Mouse (Mus musculus) myocyte (in vitro differentiated cells): Measurements from ENCODE around the gene Bst2. TPM values are rescaled to one million over a fixed set of nuclear protein-coding genes. Genes with fewer than 3 reads are reported as not detected.

ENCODE experiments used
- H3K27me3 ChIP-seq: one replicate; pipeline ENCODE4 v1.6.1; 2011; ENCODE audit not compliant: control insufficient read depth, insufficient read depth, insufficient read length
- H3K36me3 ChIP-seq: one replicate; pipeline ENCODE4 v1.6.1; 2011; ENCODE audit not compliant: control insufficient read depth, insufficient read depth
- H3K4me2 ChIP-seq: one replicate; pipeline ENCODE4 v1.6.1; 2011; ENCODE audit warnings: low read depth, control low read depth
- H3K4me3 ChIP-seq: one replicate; pipeline ENCODE4 v1.5.1; 2011; ENCODE audit warnings: mild to moderate bottlenecking, control low read depth, moderate library complexity
- H3K79me2 ChIP-seq: one replicate; pipeline ENCODE4 v1.6.1; 2011; ENCODE audit not compliant: control insufficient read depth, insufficient read depth
- H3ac ChIP-seq: one replicate; pipeline ENCODE4 v1.6.1; 2011; ENCODE audit not compliant: control insufficient read depth, insufficient read length
- CEBPB ChIP-seq: IDR thresholded peaks from 2 replicates; pipeline ENCODE4 v1.6.1; 2011; ENCODE audit warnings: mild to moderate bottlenecking, moderate library complexity; ENCODE audit not compliant: poor library complexity, insufficient read depth, severe bottlenecking
- E2F4 ChIP-seq: IDR thresholded peaks from one replicate; pipeline ENCODE4 v1.6.1; 2011; ENCODE audit warnings: mild to moderate bottlenecking, control low read depth, moderate library complexity; ENCODE audit not compliant: insufficient read depth
- MAX ChIP-seq: IDR thresholded peaks from one replicate; pipeline ENCODE4 v1.6.1; 2011; ENCODE audit warnings: low read depth, mild to moderate bottlenecking, control low read depth
- MYOD1 ChIP-seq, 3 experiments: IDR thresholded peaks; one replicate each; pipeline ENCODE4 v1.6.1; 2011; ENCODE audit warnings: control low read depth in 2 of 3, low read depth in 2 of 3, mild to moderate bottlenecking in 2 of 3, moderate library complexity in 1 of 3; ENCODE audit not compliant: insufficient read length in 2 of 3, control insufficient read depth in 1 of 3
- MYOG ChIP-seq, 3 experiments: IDR thresholded peaks; one replicate each; pipeline ENCODE4 v1.6.1; 2011; ENCODE audit warnings: control low read depth in 2 of 3, low read depth in 2 of 3, mild to moderate bottlenecking in 2 of 3; ENCODE audit not compliant: insufficient read length in 2 of 3, control insufficient read depth in 1 of 3, insufficient read depth in 1 of 3
- POLR2A ChIP-seq: IDR thresholded peaks from one replicate; pipeline ENCODE4 v1.6.1; 2011; ENCODE audit warnings: low read depth, mild to moderate bottlenecking, control low read depth, moderate library complexity; ENCODE audit not compliant: insufficient read length
- POLR2AphosphoS2 ChIP-seq: IDR thresholded peaks from one replicate; pipeline ENCODE4 v1.6.1; 2011; ENCODE audit warnings: low read depth, control low read depth; ENCODE audit not compliant: insufficient read length
- REST ChIP-seq: IDR thresholded peaks from one replicate; pipeline ENCODE4 v1.6.1; 2011; ENCODE audit warnings: mild to moderate bottlenecking, control low read depth, moderate library complexity; ENCODE audit not compliant: insufficient read depth, insufficient read length
- SRF ChIP-seq: IDR thresholded peaks from one replicate; pipeline ENCODE4 v1.6.1; 2011; ENCODE audit warnings: low read depth; ENCODE audit not compliant: control insufficient read depth, insufficient read length
- TCF12 ChIP-seq: IDR thresholded peaks from one replicate; pipeline ENCODE4 v1.6.1; 2011; ENCODE audit warnings: mild to moderate bottlenecking, control low read depth; ENCODE audit not compliant: poor library complexity, insufficient read depth, severe bottlenecking
- TCF3 ChIP-seq: IDR thresholded peaks from one replicate; pipeline ENCODE4 v1.6.1; 2011; ENCODE audit warnings: low read depth, control low read depth; ENCODE audit not compliant: insufficient read length
- USF1 ChIP-seq: IDR thresholded peaks from one replicate; pipeline ENCODE4 v1.6.1; 2011; ENCODE audit warnings: low read depth, mild to moderate bottlenecking, control low read depth, moderate library complexity
- polyA plus RNA-seq: library from polyadenylated mRNA; unstranded; fragments of >200 nt; fragmentation: generic; extraction: Trizol; gene quantifications from one replicate; pipeline ENCODE4 v1.2.1, GENCODE M21; 2012; ENCODE audit warnings: missing spikeins

The Bst2 gene
- polyA plus RNA-seq, 1 experiment, result 33.9 TPM

- Histone ChIP-seq H3K79me2 (no peaks in the 10 kb centered on the region), H3K36me3 (no peaks in the 10 kb centered on the region), H3ac (no peak overlapping the region), H3K4me3 (no peak overlapping the region), H3K27me3 (no peaks in the 10 kb centered on the region), H3K4me2 (no peak overlapping the region)
- no peak for TF ChIP-seq MAX
- TF ChIP-seq CEBPB, result no peak
- no peak for TF ChIP-seq TCF12
- TF ChIP-seq MYOD1 (IDR thresholded peaks at IDR 0.05; ENCODE audit: control insufficient read depth in 1 of 3, insufficient read length in 2 of 3, low read depth in 2 of 3), result no peak
- TF ChIP-seq REST, result no peak
- TF ChIP-seq TCF3, result no peak
- no peak for TF ChIP-seq POLR2AphosphoS2
- no peak for TF ChIP-seq USF1
- TF ChIP-seq E2F4, result no peak
- TF ChIP-seq MYOG (IDR thresholded peaks at IDR 0.05; ENCODE audit: control insufficient read depth in 1 of 3, insufficient read depth in 1 of 3, insufficient read length in 2 of 3, low read depth in 2 of 3), result no peak
- TF ChIP-seq POLR2A, result no peak
- TF ChIP-seq SRF, result no peak
Measured at GRCm38 (mm10) chr8:71498816-71499690, 38.2 kb downstream of the Bst2 start.

GRCm38 (mm10) chr8:71497881-71498501 lies 39.3 kb downstream of the Bst2 start:
- Histone ChIP-seq H3K79me2 (no peaks in the 10 kb centered on the region), H3K4me2 (peak overlapping the region; percentile 62), H3K27me3 (no peaks in the 10 kb centered on the region), H3K4me3 (no peak overlapping the region), H3ac (no peak overlapping the region), H3K36me3 (no peaks in the 10 kb centered on the region)
- TF ChIP-seq E2F4 (no peak), MYOD1 (IDR thresholded peaks at IDR 0.05; ENCODE audit: control insufficient read depth in 1 of 3, insufficient read length in 2 of 3, low read depth in 2 of 3) (peak in 2 of 3 experiments; percentile 54 to 81), MYOG (IDR thresholded peaks at IDR 0.05; ENCODE audit: control insufficient read depth in 1 of 3, insufficient read depth in 1 of 3, insufficient read length in 2 of 3, low read depth in 2 of 3) (peak in 2 of 3 experiments; percentile 44 to 75), POLR2AphosphoS2 (peak; percentile 83)

- H3K27me3 ChIP-seq, result no peaks in the 10 kb centered on the region
- no peak overlapping the region for H3ac ChIP-seq
- peak overlapping the region; percentile 62 for H3K4me2 ChIP-seq
- H3K36me3 ChIP-seq, result no peaks in the 10 kb centered on the region
- TF ChIP-seq SRF (no peak), POLR2A (no peak), POLR2AphosphoS2 (peak; percentile 27)
- no peaks in the 10 kb centered on the region for H3K79me2 ChIP-seq
- H3K4me3 ChIP-seq, result no peak overlapping the region
Measured at GRCm38 (mm10) chr8:71497077-71497645, 40.1 kb downstream of the Bst2 start.

GRCm38 (mm10) chr8:71496481-71496880 lies 40.8 kb downstream of the Bst2 start:
- Histone ChIP-seq H3ac (no peak overlapping the region), H3K79me2 (no peaks in the 10 kb centered on the region), H3K36me3 (no peaks in the 10 kb centered on the region), H3K27me3 (no peaks in the 10 kb centered on the region), H3K4me3 (no peak overlapping the region), H3K4me2 (peak overlapping the region; percentile 62)
- TF ChIP-seq MYOD1 (IDR thresholded peaks at IDR 0.05; ENCODE audit: control insufficient read depth in 1 of 3, insufficient read length in 2 of 3, low read depth in 2 of 3) (peak in 2 of 3 experiments; percentile 2 to 22), POLR2A (peak; percentile 35), CEBPB (no peak), USF1 (no peak), MYOG (IDR thresholded peaks at IDR 0.05; ENCODE audit: control insufficient read depth in 1 of 3, insufficient read depth in 1 of 3, insufficient read length in 2 of 3, low read depth in 2 of 3) (no peak), TCF3 (no peak), POLR2AphosphoS2 (peak; percentile 52), TCF12 (no peak), E2F4 (no peak)

DNA sequence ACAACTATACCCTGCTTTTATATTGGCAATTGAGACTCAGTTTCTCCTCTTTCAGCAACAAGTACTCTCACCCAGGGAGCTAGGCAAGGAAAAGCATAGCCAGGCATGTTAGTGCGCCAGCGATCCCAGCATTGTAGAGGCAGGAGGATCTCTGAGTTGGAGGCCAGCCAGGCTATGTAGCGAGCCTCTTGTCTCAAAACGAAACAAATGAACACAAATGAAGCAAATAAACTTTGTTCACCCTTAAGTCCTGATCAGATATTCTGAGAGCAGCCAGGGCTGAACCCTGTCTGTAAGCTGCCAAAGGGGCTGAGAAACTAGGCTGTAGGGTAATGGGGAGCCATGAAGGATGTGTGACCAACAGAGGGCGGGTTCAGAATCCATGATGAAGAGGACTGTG lies 41.4 kb downstream of the Bst2 start:
- TF ChIP-seq TCF3 (no peak), TCF12 (no peak), E2F4 (no peak), POLR2AphosphoS2 (no peak), USF1 (no peak), MYOD1 (IDR thresholded peaks at IDR 0.05; ENCODE audit: control insufficient read depth in 1 of 3, insufficient read length in 2 of 3, low read depth in 2 of 3) (no peak), CEBPB (no peak), SRF (no peak), REST (no peak), MYOG (IDR thresholded peaks at IDR 0.05; ENCODE audit: control insufficient read depth in 1 of 3, insufficient read depth in 1 of 3, insufficient read length in 2 of 3, low read depth in 2 of 3) (no peak), MAX (no peak), POLR2A (no peak)
- Histone ChIP-seq H3K36me3 (no peaks in the 10 kb centered on the region), H3K4me3 (no peak overlapping the region), H3K27me3 (no peaks in the 10 kb centered on the region), H3K4me2 (peak overlapping the region; percentile 62), H3K79me2 (no peaks in the 10 kb centered on the region), H3ac (no peak overlapping the region)
